Mouse (Mus musculus): ENCODE measurements around the gene Rdh9.
"Not testable (repeated sequence)": the region's sequence is repeated elsewhere in the genome, so short reads cannot be mapped to it uniquely, and the experiment has no call there.

Rdh9 gene

DNA sequence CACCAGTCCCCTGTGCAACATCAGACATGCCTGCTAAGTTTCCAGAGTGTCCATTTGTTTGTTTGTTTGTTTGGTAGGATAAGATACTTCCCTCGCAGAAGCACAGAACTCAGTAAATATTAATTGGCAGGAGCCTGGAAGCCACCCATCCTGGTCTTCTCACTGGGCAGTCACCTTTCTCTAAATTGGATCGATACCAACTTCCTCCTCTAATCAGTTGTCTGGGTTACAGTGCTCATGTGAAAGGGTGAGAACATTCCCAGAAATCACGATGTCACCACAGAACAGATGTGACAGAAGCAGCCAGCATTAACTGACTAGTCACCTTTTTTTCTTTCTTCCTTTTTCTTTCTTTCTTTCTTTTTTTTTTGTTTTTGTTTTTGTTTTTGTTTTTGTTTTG, 20.9 kb upstream of the Rdh9 start:
- in situ Hi-C loops (cut with MseI, MboI) = no loop called here

DNA sequence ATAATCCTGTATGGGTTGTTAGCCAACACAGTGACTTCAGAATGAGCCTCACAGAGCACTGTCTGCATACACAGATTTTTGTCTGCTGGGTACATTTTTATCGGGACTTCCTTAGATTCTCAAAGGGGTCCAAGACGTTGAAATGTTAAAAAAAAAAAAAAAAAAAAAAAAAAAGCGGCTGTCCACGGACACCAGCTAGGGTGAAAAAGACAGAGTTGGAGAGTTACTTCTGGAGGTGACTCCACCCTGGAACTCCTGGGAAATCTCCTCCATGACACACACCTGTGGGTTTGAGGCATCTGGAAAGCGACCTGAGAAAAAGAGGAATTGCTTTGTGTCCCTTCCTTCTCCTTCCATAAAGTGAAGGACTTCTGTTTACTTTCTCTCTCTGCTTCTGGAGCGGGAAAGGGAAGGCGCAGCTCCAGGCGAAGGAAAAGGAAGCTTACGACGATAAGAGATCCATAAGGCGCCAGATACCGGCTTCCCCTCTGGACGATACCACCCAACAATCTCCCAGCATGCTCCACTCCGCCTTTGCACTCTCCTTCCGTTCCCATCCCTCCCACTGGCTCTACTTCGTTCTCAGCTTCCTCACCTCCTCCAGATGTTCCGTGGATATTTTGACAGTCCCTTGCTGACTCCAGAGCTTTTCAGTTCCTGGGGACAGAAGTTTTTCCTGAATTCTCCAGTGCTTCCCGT, 20.3 kb upstream of the Rdh9 start:
- in situ Hi-C loops (cut with MseI, MboI) = no loop called here

DNA sequence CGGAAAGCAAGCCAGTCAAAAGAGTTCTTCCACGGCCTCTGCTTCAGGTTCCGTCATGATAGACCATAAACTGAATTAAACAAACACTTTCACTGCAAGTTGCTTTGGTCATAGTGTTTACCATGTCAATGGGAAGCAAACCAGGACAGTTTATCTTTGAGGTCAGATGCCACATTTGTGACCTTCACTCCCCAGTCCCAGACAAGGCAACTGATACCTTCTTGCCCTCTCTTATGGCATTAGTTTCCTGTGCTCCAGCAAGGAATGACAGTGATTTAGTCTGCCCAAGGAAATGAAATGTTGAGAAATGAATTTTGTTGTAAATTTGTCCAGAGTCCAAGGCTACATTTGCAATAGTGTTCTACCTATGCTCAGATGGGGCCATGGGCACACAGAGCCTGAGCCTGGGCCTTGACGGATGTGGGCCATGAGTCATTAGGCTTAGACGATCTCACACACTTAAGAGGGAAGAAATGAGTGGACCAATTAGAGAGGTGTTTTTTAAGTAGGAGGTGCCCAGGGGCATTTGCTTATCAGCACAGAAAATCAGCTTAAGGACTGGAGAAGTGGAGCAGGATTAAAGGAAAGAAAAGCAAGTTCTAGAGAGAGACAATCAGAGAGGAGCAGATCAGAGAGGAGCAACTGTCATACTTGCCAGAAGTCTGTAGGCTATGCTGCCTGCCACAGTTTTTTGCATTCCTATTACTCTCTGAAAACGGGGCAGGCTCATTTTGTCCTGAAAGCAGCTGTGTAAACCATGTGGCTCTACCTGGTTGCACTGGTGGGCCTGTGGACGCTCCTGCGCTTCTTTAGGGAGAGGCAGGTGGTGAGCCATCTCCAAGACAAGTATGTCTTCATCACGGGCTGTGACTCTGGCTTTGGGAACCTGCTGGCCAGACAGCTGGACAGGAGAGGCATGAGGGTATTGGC, 16.7 kb upstream of the Rdh9 start, which contains the start of the genes Rdh1 and Rdh16f1:
Gene Rdh1, plus strand, starts transcription at position 541 of the 930 bp plus-strand sequence.
Gene Rdh16f1, plus strand, starts transcription at position 607 of the 930 bp plus-strand sequence.
- in situ Hi-C loops (cut with MseI, MboI) = no loop called here

DNA sequence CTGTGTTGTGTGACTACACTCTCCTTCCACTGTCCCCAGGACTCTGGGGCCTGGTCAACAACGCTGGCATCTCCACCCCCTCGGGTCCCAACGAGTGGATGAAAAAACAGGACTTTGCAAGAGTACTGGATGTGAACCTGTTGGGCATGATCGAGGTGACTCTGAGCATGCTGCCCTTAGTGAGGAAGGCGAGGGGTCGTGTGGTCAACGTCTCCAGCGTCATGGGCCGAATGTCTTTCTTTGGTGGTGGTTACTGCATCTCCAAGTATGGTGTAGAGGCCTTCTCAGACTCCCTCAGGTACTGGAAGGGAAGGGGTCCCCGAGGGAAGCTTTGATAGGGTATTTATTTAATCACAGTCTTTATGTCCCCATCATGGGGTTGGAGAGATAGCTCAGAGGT, 13.3 kb upstream of the Rdh9 start:
- in situ Hi-C loops (cut with MseI, MboI) = not testable (repeated sequence)

DNA sequence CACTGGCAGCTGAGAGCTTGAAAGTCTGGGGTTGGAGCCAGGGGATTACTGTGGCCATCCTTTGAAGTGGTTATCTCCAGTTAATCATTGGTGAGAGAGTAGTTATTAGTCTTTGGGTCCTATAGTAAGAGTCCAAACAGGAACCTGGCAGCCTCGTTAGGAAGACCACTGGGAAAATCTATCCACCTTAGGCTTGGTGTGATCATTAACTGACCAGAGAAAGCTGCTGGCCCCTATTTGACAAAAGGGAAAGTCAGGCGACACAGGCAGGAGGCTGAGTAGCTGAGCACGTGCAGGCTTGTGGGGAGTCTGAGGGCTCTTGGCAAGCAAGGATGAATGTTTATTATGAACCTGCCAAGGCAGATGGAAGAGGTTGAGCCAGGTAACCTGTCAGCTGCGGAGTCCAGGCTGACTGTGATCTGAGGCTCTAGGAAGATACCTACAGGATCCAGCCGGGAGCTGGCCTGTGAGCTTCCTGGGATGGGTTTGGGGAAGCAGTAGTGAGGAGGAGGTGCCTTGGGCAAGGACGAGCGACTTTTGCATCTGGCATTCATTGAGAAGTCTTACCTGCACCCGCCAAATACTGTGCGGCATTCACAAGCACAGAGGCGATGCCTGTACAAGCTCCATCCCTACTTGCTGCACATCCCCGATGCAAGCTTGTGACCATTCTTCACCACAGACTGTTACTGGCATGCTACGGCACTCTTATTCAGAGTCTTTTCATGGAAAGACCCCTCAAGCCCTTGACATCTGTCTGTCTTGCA, 12.1 kb upstream of the Rdh9 start:
- in situ Hi-C loops (cut with MseI, MboI) = no loop called here

DNA sequence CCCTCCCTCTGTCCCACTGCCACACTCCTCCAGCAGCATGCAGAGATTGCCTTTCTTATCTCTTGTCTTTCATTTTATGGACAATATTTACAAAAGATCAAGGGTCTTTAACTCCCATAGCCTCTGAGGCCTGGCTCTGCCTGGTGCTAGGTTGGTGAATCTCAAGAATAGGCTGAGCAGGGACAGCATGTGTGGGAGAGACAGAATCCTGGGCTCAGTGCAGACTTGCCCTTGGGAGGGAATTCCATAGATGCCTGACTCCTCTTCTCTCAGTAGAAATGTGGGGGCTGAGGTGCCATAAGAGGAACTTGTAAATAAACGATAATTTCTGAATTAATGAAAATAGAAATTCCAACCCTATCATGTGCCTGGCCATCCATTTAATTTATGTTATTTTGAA, 9.6 kb upstream of the Rdh9 start:
- in situ Hi-C loops (cut with MseI, MboI) = no loop called here

DNA sequence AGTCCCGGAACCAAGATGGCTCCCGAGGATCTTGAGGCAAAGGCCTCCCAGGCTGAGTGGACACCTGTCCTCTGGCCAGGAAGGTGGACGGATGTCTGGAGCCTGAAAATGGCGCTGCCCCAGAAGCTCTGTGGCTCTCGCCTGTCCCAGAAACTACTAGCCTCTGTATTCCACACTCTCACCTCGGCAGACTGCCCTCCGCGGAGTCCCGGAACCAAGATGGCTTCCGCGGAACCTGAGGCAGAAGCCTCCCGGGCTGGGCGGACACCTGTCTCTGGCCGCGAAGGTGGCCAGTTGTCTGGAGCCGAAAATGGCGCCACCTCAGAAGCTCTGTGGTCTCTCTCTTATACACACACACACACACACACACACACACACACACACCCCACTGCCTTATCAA, 6.1 kb downstream of the Rdh9 start:
- in situ Hi-C loops (cut with MseI, MboI) = not testable (repeated sequence)

DNA sequence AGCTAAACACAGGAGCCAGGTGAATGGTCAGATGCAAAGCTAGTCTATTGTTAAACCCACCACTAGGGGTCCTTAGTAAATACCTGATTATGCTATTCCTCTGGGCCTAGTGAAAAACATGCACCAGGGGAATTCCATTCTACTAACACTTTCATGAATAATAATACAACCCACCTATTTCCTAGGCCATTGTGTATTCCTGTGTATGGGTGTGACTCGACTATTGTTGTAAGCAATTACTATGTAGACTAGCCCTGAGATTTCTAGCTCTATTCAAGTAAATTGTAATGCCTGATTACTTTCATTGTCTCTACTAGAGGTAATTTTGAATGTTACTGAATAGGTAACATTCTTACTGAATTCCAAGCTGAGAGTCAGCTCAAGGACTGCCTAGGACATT, 9.2 kb downstream of the Rdh9 start:
- in situ Hi-C loops (cut with MseI, MboI) = not testable (repeated sequence)

DNA sequence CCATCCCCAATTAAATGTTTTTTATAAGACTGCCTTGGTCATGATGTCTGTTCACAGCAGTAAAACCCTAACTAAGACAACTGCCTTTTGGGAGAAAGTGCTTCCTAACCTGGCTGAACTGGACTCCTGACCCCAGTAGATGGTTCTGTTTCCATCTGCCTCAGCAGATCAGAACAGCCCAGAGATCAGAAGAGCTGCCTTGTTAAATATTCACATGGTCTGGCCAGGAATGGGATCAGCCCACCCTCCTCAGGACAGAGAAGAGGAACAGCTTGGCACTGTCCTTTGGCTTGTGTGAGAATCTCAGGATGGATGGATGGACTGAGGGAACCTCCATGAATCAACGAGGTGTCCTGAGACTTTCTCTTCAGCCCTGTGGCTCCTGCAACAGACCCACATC, 23.1 kb downstream of the Rdh9 start:
- in situ Hi-C loops (cut with MseI, MboI) = no loop called here

DNA sequence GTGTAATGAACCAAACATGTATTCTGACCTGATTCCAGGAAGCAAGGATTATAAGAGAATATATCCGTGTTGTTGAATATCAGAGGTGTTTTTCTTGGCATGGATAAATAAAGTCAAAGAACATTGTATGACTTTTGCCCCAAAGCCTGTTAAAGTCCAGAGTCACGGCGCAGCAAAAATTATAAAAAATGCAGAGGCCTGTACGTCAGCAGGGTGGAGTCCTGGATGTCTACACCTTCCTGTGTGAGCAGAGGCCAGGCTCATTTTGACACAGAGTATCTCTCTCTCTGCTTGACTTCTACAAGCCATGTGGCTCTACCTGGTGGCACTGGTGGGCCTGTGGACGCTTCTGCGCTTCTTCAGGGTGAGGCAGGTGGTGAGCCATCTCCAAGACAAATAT, 24.7 kb downstream of the Rdh9 start, which contains the start of gene Rdh16:
Gene Rdh16, plus strand, starts transcription at position 262 of the 400 bp plus-strand sequence.
- in situ Hi-C loops (cut with MseI, MboI) = no loop called here

DNA sequence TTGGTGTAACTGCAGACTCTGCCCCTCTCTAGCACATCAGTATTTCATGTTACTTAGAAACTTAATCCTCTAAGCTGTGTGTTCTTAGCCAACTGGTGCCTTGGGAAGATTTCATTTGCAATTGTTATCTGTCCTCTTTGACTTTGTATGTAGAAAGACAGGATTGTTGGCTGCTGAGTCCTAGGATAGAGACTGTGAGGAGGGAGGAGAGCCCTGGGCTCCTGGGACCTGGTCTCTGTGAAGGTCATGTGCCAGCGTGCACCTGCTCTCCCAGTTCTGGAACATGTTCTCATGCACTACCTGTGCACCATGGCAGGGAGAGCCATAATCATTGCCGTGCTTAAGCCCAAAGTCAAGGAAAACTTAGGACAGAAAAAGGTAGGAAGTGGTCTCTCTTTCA, 25.4 kb downstream of the Rdh9 start:
- in situ Hi-C loops (cut with MseI, MboI) = no loop called here

DNA sequence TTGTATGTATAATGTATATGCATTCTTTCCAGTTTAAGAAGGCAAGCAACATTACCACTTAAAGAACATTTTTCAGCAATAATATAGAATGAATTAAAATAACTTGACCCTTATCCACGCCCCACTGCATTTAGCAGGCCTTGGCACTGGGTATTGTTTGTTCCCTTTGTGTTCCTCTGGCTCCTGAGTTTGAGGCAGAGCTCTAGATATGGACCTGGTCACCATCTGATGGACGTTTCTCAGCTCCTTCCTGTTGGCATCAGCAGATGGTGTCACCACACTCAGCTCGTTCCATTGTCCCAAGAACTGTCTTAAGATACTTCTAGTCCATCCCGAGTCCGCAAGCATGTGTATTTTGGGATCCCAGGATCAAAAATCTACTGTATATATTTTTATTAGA, 26.1 kb downstream of the Rdh9 start:
- in situ Hi-C loops (cut with MseI, MboI) = no loop called here

DNA sequence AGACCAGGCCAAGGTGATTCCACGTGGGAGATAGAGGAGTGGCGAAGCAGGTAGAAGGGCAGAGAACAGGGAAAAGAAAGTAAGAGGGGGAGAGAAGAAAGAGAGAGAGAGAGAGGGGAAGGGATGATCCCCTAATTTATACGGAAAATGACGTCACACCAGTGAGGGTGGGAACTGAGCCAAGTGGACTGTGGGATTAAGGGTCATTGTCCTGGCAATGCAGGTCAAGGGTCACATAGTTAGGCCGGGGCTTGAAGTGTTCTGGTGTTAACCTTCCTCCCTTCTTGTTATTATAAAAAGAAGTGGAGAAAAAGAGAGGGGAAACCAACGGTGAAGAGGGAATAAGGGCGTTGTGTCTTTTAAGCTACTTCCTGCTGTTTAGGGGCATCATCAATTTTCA, 28.2 kb downstream of the Rdh9 start:
- in situ Hi-C loops (cut with MseI, MboI) = no loop called here

DNA sequence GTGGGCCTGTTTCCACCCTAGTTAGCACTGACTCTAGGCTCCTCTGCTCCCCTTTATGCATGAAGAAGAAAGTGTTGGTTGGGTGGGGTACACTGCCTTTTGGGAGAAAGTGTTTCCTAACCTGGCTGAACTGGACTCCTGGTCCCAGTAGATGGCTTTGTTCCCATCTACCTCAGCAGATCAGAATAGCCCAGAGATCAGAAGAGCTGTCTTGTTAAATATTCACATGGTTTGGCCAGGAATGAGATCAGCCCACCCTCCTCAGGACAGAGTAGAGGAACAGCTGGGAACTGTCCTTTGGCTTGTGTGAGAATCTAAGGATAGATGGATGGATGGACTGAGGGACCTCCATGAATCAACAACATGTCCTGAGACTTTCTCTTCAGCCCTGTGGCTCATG, 39.7 kb downstream of the Rdh9 start:
- in situ Hi-C loops (cut with MseI, MboI) = no loop called here

DNA sequence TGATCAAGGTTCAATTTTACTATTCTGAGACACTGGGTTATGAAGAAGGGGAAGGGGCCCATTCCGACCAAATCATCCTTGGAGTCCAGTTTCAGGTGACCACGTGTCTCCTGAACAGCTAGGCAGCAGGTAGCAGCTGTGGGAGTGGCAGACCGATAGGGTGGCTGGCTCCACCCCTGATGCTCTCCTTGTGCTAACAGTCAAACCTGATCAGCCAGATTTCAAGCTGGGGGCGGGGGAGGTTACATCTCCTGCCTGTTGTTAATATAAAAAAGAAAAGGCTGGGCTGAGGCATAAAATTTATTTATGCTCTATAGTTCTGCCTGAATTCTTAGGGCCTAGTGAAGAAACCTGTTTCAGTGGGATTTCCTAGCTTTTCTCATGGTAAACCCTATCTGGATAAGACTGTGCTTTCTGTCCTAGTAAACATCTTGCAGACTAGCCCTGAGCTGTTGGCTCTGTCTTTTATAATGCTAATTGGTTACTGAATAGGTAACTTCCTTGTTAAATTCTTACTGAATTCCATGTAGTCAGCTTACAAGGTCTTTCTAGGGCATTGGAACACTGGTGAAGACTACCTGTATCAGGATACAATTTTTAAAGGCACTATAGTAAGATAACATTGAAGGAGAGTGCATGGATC, 41.2 kb downstream of the Rdh9 start:
- in situ Hi-C loops (cut with MseI, MboI) = not testable (repeated sequence)

DNA sequence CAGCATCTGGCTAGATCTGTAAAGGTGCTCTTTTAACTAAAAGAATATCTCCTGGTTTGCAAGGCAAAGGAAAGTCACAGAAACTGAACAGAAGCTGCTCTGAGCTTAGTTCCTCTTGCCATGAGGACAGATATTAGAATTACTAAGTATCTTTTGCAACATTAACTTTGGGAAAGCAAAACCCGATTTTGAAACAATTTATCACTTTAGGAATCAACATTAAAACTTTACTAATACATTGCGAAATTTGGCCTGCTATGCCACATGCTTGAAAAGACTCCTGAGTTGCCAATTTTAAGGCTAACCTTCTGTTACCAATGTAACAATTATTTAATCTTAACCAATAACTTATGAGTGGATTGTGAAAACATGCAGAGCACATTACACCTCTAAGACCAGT, 45.6 kb downstream of the Rdh9 start:
- in situ Hi-C loops (cut with MseI, MboI) = not testable (repeated sequence)

DNA sequence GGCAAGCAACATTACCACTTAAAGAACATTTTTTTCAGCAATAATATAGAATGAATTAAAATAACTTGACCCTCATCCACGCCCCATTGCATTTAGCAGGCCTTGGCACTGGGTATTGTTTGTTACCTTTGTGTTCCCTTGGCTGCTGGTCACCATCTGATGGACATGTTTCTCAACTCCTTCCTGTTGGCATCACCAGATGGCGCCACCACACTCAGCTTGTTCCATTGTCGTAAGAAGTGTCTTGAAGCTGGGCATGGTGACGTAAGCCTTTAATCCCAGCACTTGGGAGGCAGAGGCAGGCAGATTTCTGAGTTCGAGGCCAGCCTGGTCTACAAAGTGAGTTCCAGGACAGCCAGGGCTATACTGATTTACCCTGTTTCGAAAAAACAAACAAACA, 49.2 kb downstream of the Rdh9 start:
- in situ Hi-C loops (cut with MseI, MboI) = no loop called here

DNA sequence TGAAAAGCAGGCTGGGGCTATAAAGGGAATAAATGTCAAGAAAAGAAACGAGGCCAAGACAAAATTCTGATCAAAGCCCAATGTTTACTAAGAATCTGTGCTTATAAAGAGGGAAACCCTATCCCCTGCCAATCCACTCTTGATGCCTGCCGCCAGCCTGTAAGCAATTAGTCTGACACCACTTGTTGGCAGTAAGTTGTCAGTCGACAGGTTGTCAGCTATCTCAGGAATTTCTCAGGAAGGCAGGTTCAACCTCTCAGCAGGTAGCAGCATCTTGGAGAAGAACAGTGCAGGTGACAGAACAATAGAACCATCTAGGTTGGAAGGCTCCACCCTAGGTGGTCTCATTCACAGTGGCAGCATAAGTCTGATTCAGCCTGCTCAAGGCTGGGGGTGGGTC, 52.9 kb downstream of the Rdh9 start:
- in situ Hi-C loops (cut with MseI, MboI) = no loop called here

DNA sequence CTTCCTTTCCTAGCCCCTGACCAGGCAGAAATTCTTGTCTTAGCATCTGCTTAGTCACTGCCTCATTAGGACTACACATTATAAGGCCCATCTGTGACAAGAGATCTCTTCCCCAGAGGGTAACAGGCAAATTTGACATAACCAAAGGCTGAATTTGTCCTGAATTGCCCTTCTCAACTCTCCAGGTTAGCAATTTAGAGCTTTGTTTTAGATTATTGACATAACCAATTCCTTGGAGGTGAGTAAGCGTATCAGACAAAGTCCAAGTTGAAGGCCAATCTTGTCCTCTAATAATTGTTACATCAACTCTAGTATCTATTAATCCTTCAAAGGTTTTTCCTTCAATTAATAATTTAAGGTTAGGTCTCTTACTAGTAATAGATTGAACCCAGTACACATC, 58.0 kb downstream of the Rdh9 start:
- in situ Hi-C loops (cut with MseI, MboI) = not testable (repeated sequence)

DNA sequence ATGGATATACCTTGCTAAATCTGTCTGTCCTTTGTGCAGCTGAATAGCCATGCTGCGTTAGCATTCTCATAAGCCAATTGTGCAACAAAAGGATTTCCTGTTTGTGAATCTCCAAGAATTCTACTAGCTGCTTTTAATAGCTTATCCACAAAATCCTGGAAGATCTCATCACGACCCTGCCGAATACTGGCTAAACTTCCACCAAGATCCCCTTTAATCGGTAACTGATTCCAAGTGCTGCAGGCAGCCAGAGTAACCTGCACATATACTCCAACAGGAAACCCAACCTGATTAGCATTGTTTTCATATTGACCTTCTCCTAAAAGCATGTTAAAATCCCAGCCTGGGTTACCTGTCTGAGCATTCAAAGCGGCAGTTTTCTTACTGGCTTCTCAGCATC, 59.1 kb downstream of the Rdh9 start:
- in situ Hi-C loops (cut with MseI, MboI) = no loop called here

DNA sequence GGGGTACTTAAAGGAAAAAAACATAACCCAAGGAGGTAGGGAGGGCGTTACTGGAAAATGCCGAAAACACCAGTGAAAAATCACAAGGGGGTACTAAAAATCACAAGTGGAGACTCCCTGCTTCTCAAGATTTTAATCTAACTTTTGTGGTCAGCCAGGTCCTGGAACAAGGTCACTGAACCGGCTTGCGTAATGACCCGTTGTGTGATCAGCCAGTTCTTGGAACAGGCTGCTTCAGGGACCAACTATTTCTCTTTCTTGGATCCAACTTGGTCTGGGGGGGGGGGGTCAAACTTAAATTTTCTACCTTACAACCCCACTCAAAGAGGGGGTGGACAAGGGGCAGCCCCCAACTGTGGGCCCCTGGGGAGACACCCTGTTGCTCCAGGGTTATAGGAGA, 61.6 kb downstream of the Rdh9 start:
- in situ Hi-C loops (cut with MseI, MboI) = not testable (repeated sequence)

DNA sequence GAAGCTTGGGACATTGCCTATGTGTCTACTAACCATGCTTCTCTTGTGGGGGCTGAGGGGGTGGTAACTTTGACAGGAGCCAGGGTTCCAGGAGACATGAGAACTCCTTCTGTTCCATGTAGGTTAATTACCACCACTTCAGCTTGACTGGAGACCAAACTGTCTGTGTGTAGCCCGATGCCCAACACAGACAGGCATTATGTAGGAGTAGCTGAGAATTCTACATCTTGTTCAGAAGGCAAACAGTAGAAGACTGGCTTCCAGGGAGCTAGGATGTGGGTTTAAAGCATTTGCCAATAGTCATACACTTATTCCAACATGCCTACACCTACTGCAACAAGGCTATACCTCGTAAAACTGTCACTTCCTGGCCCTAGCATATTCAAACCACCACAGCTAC, 62.4 kb downstream of the Rdh9 start:
- in situ Hi-C loops (cut with MseI, MboI) = no loop called here
